Mouse (Mus musculus) G1E (cell line): Measurements from ENCODE around the gene Ppp2r5a. TPM values are rescaled to one million over a fixed set of nuclear protein-coding genes. Genes with fewer than 3 reads are reported as not detected.

Source experiments
- ATAC-seq: 2 replicates; pipeline ENCODE4 v1.8.0; 2016; ENCODE audit warnings: mild to moderate bottlenecking; ENCODE audit not compliant: insufficient number of reproducible peaks, poor library complexity, low FRiP score, severe bottlenecking; ENCODE audit errors: extremely low read depth
- DNase-seq: peaks from one replicate; pipeline ENCODE4 v3.0.0; 2012; ENCODE audit warnings: low spot score
- H3K27me3 ChIP-seq: 2 replicates; pipeline ENCODE4 v1.6.1; 2012; ENCODE audit warnings: mild to moderate bottlenecking, low read length, inconsistent platforms; ENCODE audit not compliant: insufficient read depth
- H3K36me3 ChIP-seq: replicated peaks from 2 replicates; pipeline ENCODE3; 2012; ENCODE audit warnings: mild to moderate bottlenecking, inconsistent platforms
- H3K4me1 ChIP-seq: 2 replicates; pipeline ENCODE4 v1.6.1; 2012; ENCODE audit warnings: low read depth, low read length, inconsistent platforms, mixed read lengths; ENCODE audit not compliant: insufficient read depth
- H3K4me3 ChIP-seq: 2 replicates; pipeline ENCODE4 v1.5.1; 2012; ENCODE audit warnings: low read depth, mild to moderate bottlenecking, inconsistent platforms, low read length, moderate library complexity, mixed read lengths
- H3K9me3 ChIP-seq: replicated peaks from 2 replicates; pipeline ENCODE4 v1.6.1; 2012; ENCODE audit warnings: inconsistent platforms
- CTCF ChIP-seq: IDR thresholded peaks from 2 replicates; pipeline ENCODE4 v1.5.1; 2012; ENCODE audit warnings: low read depth, low read length, inconsistent platforms, mixed read lengths
- GATA1 ChIP-seq: IDR thresholded peaks from 2 replicates; pipeline ENCODE4 v1.6.1; 2012; ENCODE audit warnings: borderline replicate concordance, low read length, inconsistent platforms, mixed read lengths
- GATA2 ChIP-seq: IDR thresholded peaks from 2 replicates; pipeline ENCODE4 v1.6.1; 2012; ENCODE audit warnings: low read depth, low read length, inconsistent platforms, borderline replicate concordance
- POLR2AphosphoS5 ChIP-seq: IDR thresholded peaks from 2 replicates; pipeline ENCODE4 v1.6.1; 2012; ENCODE audit warnings: low read depth, low read length, inconsistent platforms; ENCODE audit not compliant: insufficient replicate concordance
- TAL1 ChIP-seq: conservative IDR thresholded peaks from 2 replicates; pipeline ENCODE4 v1.6.1; 2012; ENCODE audit warnings: low read depth, low read length, inconsistent platforms, mixed read lengths
- polyA plus RNA-seq: library from polyadenylated mRNA; stranded (reverse); fragments of >175 nt; gene quantifications from 2 replicates; pipeline ENCODE4 v1.2.3, GENCODE M21; 2012
- total RNA-seq, 2 experiments: library from RNA; stranded (forward) in 1 of 2; stranded (reverse) in 1 of 2; fragments of 200-1000 nt in 1 of 2; fragments of >200 nt in 1 of 2; fragmentation: Nextera tagmentation in 1 of 2; gene quantifications; 2 replicates each; pipeline ENCODE4 v1.2.3; 2014 to 2017

Gene Ppp2r5a
- total and polyA plus RNA-seq, 3 experiments: 45.1 to 133 (median 133) TPM

DNA sequence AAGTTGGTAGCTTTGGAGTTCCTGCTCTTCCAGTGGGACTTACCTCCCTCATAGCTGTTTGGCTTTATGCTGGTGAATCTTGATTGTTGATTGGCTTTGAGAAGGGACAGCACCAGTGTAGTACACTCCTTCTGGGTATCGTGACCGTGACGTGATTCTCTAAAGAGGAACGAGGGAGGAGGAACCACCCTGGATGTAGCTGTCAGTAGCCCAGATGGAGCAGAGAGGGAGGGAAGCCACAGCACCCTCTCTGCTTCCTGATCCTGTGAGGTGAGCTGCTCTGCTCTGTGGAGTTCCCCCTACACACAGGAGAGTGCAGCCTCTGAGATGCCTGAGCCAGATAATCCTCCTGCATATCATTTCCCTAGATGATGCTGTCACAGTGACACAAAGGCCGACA is 68.6 kb downstream of the Ppp2r5a start:
- no peak for DNase-seq
- Histone ChIP-seq H3K36me3 (peaks cover 88% of the 10 kb centered on the region), H3K27me3 (no peaks in the 10 kb centered on the region), H3K4me3 (no peak overlapping the region), H3K9me3 (no peaks in the 10 kb centered on the region), H3K4me1 (peaks cover 10% of the 10 kb centered on the region)
- ATAC-seq: no peak; the same call in 1 of the 2 replicates
- TF ChIP-seq TAL1: no peak
- TF ChIP-seq GATA1: no peak
- no peak for TF ChIP-seq GATA2
- no peak for TF ChIP-seq CTCF
- TF ChIP-seq POLR2AphosphoS5: no peak

- H3K9me3 ChIP-seq: no peaks in the 10 kb centered on the region
- no peak for TF ChIP-seq GATA1
- no peak for TF ChIP-seq TAL1
- TF ChIP-seq GATA2: no peak
Measured at GRCm38 (mm10) chr1:191330356-191330755, 72.7 kb downstream of the Ppp2r5a start.

DNA sequence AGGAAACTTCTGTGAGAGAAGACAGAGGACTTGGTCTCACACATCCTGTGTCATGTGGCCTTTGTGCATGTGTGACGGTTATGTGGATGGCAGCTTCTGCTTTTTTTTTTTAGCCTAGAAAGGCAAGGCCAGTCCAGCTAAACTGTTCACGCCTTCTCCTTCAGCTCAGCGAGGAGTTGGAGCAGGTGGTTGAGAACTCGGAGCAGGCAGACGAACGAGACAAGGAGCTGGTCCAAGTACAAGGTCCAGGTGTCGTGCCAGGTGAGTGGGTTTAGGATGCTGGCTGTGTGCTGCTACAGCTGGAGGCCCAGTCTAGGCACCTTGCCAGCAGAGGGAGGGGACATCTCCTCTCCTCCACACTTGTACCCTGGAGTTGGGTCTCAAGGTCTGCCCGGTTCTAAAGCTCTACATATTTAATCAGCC is 75.0 kb downstream of the Ppp2r5a start:
- H3K4me3 ChIP-seq: no peak overlapping the region; the same call in 1 of the 2 replicates
- DNase-seq: peak; percentile 24

More at GRCm38 (mm10) chr1:191330356-191330755, 72.7 kb downstream of the Ppp2r5a start:
- Histone ChIP-seq H3K4me3 (no peak overlapping the region), H3K27me3 (no peaks in the 10 kb centered on the region), H3K36me3 (peaks cover 73% of the 10 kb centered on the region), H3K4me1 (peaks cover 43% of the 10 kb centered on the region)
- no peak for DNase-seq
- no peak for ATAC-seq

GRCm38 (mm10) chr1:191327258-191327657 is 75.8 kb downstream of the Ppp2r5a start:
- no peaks in the 10 kb centered on the region for H3K27me3 ChIP-seq
- H3K4me1 ChIP-seq: peaks cover 47% of the 10 kb centered on the region
- no peak for DNase-seq
- TF ChIP-seq CTCF (no peak), GATA2 (no peak), POLR2AphosphoS5 (no peak), GATA1 (no peak), TAL1 (no peak)
- no peak for ATAC-seq
- H3K36me3 ChIP-seq: peaks cover 48% of the 10 kb centered on the region
- H3K9me3 ChIP-seq: no peaks in the 10 kb centered on the region
- H3K4me3 ChIP-seq: no peak overlapping the region

More for the DNA sequence above, 75.0 kb downstream of the Ppp2r5a start:
- peak; percentile 38; the same call in 1 of the 2 replicates for ATAC-seq
- TF ChIP-seq CTCF (no peak), GATA1 (no peak), GATA2 (no peak), POLR2AphosphoS5 (no peak), TAL1 (no peak)
- Histone ChIP-seq H3K4me1 (peaks cover 48% of the 10 kb centered on the region), H3K9me3 (no peaks in the 10 kb centered on the region), H3K27me3 (no peaks in the 10 kb centered on the region), H3K36me3 (peaks cover 56% of the 10 kb centered on the region)

GRCm38 (mm10) chr1:191326233-191326882 is 76.7 kb downstream of the Ppp2r5a start:
- Histone ChIP-seq H3K9me3 (no peaks in the 10 kb centered on the region), H3K27me3 (no peaks in the 10 kb centered on the region; the same call in 1 of the 2 replicates), H3K36me3 (peaks cover 39% of the 10 kb centered on the region), H3K4me3 (peak overlapping the region; percentile 93), H3K4me1 (peaks cover 47% of the 10 kb centered on the region)
- no peak for TF ChIP-seq GATA2
- no peak for TF ChIP-seq TAL1
- no peak for TF ChIP-seq CTCF
- no peak for TF ChIP-seq POLR2AphosphoS5
- TF ChIP-seq GATA1: no peak
- peak; percentile 66 for DNase-seq
- ATAC-seq: 0 out of 2 replicates have a peak, but pooled peaks have one; percentile 1

- DNase-seq (peak; percentile 92), ATAC-seq (peak; percentile 92)
- H3K36me3 ChIP-seq: peaks cover 33% of the 10 kb centered on the region
- TF ChIP-seq TAL1 (no peak), CTCF (no peak), POLR2AphosphoS5 (no peak), GATA2 (no peak), GATA1 (no peak)
- peaks cover under 1% of the 10 kb centered on the region; the same call in 1 of the 2 replicates for H3K27me3 ChIP-seq
- peak within 1 kb of the TSS; percentile 93 for H3K4me3 ChIP-seq
- H3K4me1 ChIP-seq: peaks cover 47% of the 10 kb centered on the region
- H3K9me3 ChIP-seq: no peaks in the 10 kb centered on the region
Measured at GRCm38 (mm10) chr1:191325726-191326232, 77.3 kb downstream of the Ppp2r5a start, which contains the start of gene Tmem206. TSS of gene Tmem206 (plus strand) at chr1:191325912.
